Comparison of ENCODE assay signal across 9 mouse cellular contexts in the genomic region with DNA sequence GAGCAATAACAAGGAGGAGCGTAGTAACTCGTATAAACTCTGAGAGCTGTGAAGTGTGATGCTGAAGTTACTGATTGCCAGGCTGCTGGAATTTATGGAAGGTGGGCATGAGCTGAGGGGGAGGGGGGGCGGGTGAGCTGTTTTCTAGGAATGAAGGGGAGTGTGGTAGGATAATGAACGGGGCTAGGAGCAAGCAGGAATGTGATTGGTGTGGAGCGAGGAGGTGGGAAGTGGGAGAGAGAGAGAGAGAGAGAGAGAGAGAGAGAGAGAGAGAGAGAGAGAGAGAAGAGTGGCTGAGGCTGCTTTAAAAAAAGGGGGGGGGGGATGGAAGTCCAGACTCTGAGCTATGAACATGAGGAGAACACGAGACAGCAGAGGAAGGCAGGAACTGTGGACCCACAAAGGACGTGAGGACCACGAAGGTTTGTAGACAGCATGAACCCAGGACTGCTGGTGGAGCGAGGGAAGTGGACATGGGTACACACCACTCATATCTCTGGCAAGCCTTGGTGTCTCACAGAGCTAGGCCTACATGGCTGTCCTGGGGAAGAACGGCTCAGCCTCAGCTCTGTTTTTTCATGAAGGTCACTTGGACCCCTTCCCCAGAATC. TPM values are rescaled to one million over a fixed set of nuclear protein-coding genes. Genes with fewer than 3 reads are reported as not detected.
DNase-seq lines count a peak whose midpoint lies in the region; ATAC-seq lines count a peak whose summit lies in the region.
"Had no signal": no experiment of that assay in that cellular context is flagged by ENCODE, and none has a peak within 500 bp of the region (broad histone marks: within the 10 kb centered on the region; RNA-seq: fewer than 3 reads in every experiment).

No protein-coding gene starts in this region.

- no peaks in the 10 kb centered on the region for H3K27me3 ChIP-seq in lung, embryonic 15.5 days
- H3K27me3 ChIP-seq in forebrain, embryonic 14.5 days (replicated peaks; ENCODE audit: control insufficient read depth, insufficient read depth, low read length), result no peaks in the 10 kb centered on the region
- no peaks in the 10 kb centered on the region for H3K27me3 ChIP-seq in limb, embryonic 12.5 days
- no peaks in the 10 kb centered on the region for H3K27me3 ChIP-seq in stomach, embryonic 16.5 days (ENCODE audit: control insufficient read depth, insufficient read depth, low read length)

- WGBS in lung, embryonic 15.5 days, result 19% methylated on average over 10 of the region's 10 CpGs
- WGBS in forebrain, embryonic 14.5 days, result 17% methylated on average over 10 of the region's 10 CpGs
- WGBS in limb, embryonic 12.5 days, result 20% methylated on average over 9 of the region's 10 CpGs
- WGBS in stomach, embryonic 16.5 days, result 34% methylated on average over 9 of the region's 10 CpGs

- H3K4me1 ChIP-seq in lung, embryonic 15.5 days, result peaks cover 25% of the 10 kb centered on the region
- peaks cover 23% of the 10 kb centered on the region for H3K4me1 ChIP-seq in forebrain, embryonic 14.5 days (ENCODE audit: control insufficient read depth, insufficient read depth, low read length)
- H3K4me1 ChIP-seq in limb, embryonic 12.5 days (replicated peaks), result peaks cover 19% of the 10 kb centered on the region
- peaks cover 12% of the 10 kb centered on the region for H3K4me1 ChIP-seq in stomach, embryonic 16.5 days (ENCODE audit: control insufficient read depth, insufficient read depth, low read length)

- peak overlapping the region; percentile 59 for H3K4me3 ChIP-seq in lung, embryonic 15.5 days
- H3K4me3 ChIP-seq in forebrain, embryonic 14.5 days (ENCODE audit: low read depth, low read length), result no peak overlapping the region
- H3K4me3 ChIP-seq in limb, embryonic 12.5 days (replicated peaks), result peak overlapping the region; percentile 72
- peak overlapping the region; percentile 63 for H3K4me3 ChIP-seq in stomach, embryonic 16.5 days (replicated peaks; ENCODE audit: low read length)

- H3K9ac ChIP-seq in lung, embryonic 15.5 days, result no peak overlapping the region
- peak overlapping the region; percentile 92; the same call in 1 of the 2 replicates for H3K9ac ChIP-seq in forebrain, embryonic 14.5 days (ENCODE audit: low read length)
- H3K9ac ChIP-seq in limb, embryonic 12.5 days (replicated peaks), result peak overlapping the region; percentile 37; the same call in 1 of the 2 replicates
- peak overlapping the region; percentile 85 for H3K9ac ChIP-seq in stomach, embryonic 16.5 days (ENCODE audit: low read length)
- H3K9ac ChIP-seq: liver, embryonic 15.5 days had no signal

- DNase-seq in lung, adult 18-20 months, result no peak
- peak; percentile 71 for DNase-seq in forebrain, embryonic 14.5 days (ENCODE audit: low spot score)
- no peak for DNase-seq in spleen, postnatal 10 days (ENCODE audit: low spot score in 2 of 2)
- no peak for DNase-seq in spleen, postnatal 14 days (ENCODE audit: low spot score in 2 of 2)

- peak overlapping the region; percentile 97 for H3K27ac ChIP-seq in lung, embryonic 15.5 days
- H3K27ac ChIP-seq in forebrain, embryonic 14.5 days (ENCODE audit: low read depth, low read length), result peak overlapping the region; percentile 99
- H3K27ac ChIP-seq in limb, embryonic 12.5 days, result peak overlapping the region; percentile 99
- peak overlapping the region; percentile 97 for H3K27ac ChIP-seq in stomach, embryonic 16.5 days (ENCODE audit: low read length)
- H3K27ac ChIP-seq: liver, embryonic 15.5 days had no signal

- H3K9me3 ChIP-seq in lung, embryonic 15.5 days, result no peaks in the 10 kb centered on the region
- H3K9me3 ChIP-seq in forebrain, embryonic 14.5 days (replicated peaks; ENCODE audit: control insufficient read depth, low read length), result no peaks in the 10 kb centered on the region; the same call in 1 of the 2 replicates
- H3K9me3 ChIP-seq in limb, embryonic 12.5 days, result peaks cover 4% of the 10 kb centered on the region; the same call in 1 of the 2 replicates
- H3K9me3 ChIP-seq in stomach, embryonic 16.5 days (replicated peaks; ENCODE audit: control insufficient read depth, low read length), result no peaks in the 10 kb centered on the region
- H3K9me3 ChIP-seq: liver, embryonic 15.5 days had no signal

- ATAC-seq in lung, embryonic 15.5 days (ENCODE audit: borderline replicate concordance, extremely low read depth, low FRiP score, low TSS enrichment), result peak; percentile 9; the same call in 1 of the 2 replicates
- ATAC-seq in forebrain, embryonic 14.5 days, result peak; percentile 29
- ATAC-seq in limb, embryonic 12.5 days (ENCODE audit: insufficient number of reproducible peaks, insufficient read depth, low FRiP score, low TSS enrichment, low read depth), result peak; percentile 68
- ATAC-seq in stomach, embryonic 16.5 days (ENCODE audit: insufficient read depth, low FRiP score), result no peak
- no peak for ATAC-seq in erythroid progenitor cell, adult 5-6 weeks (replicated peaks; ENCODE audit: low FRiP score, poor library complexity, severe bottlenecking)

- H3K36me3 ChIP-seq in lung, embryonic 15.5 days, result no peaks in the 10 kb centered on the region
- no peaks in the 10 kb centered on the region for H3K36me3 ChIP-seq in forebrain, embryonic 14.5 days (ENCODE audit: control insufficient read depth, insufficient read depth, low read length)
- H3K36me3 ChIP-seq in limb, embryonic 12.5 days, result no peaks in the 10 kb centered on the region
- H3K36me3 ChIP-seq in stomach, embryonic 16.5 days (ENCODE audit: control insufficient read depth, insufficient read depth, low read length), result no peaks in the 10 kb centered on the region
- H3K36me3 ChIP-seq: liver, embryonic 15.5 days had no signal

- peak overlapping the region; percentile 68 for H3K4me2 ChIP-seq in lung, embryonic 15.5 days
- H3K4me2 ChIP-seq in forebrain, embryonic 14.5 days (ENCODE audit: low read length), result peak overlapping the region; percentile 79
- peak overlapping the region; percentile 73 for H3K4me2 ChIP-seq in limb, embryonic 12.5 days
- peak overlapping the region; percentile 72 for H3K4me2 ChIP-seq in stomach, embryonic 16.5 days (ENCODE audit: low read depth, low read length)

RNA-seq across cellular contexts. Expression of a gene that starts 1.2 kb away (rescaled TPM):
- 44.1 and 46.7 TPM in 2 replicates for polyA plus RNA-seq in lung, embryonic 15.5 days (2015; fragmentation: Nextera tagmentation; extraction: Ambion mirVana)
- polyA plus RNA-seq in forebrain, embryonic 14.5 days (2014; fragmentation: Nextera tagmentation; extraction: Ambion mirVana), result 54.6 and 69.5 TPM in 2 replicates
- 81.5 and 92.5 TPM in 2 replicates for polyA plus RNA-seq in limb, embryonic 12.5 days (2016; fragmentation: Nextera tagmentation; extraction: Ambion mirVana)
- polyA plus RNA-seq in stomach, embryonic 16.5 days (2015; fragmentation: Nextera tagmentation; extraction: Ambion mirVana), result 41.9 and 43.2 TPM in 2 replicates
- 14.4 and 45.7 TPM in 2 replicates for total RNA-seq in erythroid progenitor cell, adult 5-6 weeks (2015; ENCODE audit: low replicate concordance)
- 0.13 and 0.76 TPM in 2 replicates for total RNA-seq in erythroid progenitor cell, adult 5-6 weeks (2017; ENCODE audit: low replicate concordance)

Comparison
In these comparisons a context has a peak if more than half of its experiments do, and no peak if none do; other contexts are left out.
1. ATAC-seq: peak in lung, embryonic 15.5 days (single experiment), forebrain, embryonic 14.5 days (single experiment) and limb, embryonic 12.5 days (single experiment); none in stomach, embryonic 16.5 days (single experiment) and erythroid progenitor cell, adult 5-6 weeks (single experiment).
2. Peak in every context shown above with its lines, with median percentiles within 50 percentile points of each other: H3K27ac ChIP-seq and H3K4me2 ChIP-seq.